Mouse (Mus musculus) midbrain, embryonic 13.5 days (tissue): ENCODE data around the gene Ucp2. TPM values are rescaled to one million over a fixed set of nuclear protein-coding genes. Genes with fewer than 3 reads are reported as not detected.
"Not testable (repeated sequence)": the region's sequence is repeated elsewhere in the genome, so short reads cannot be mapped to it uniquely, and the experiment has no call there.

ENCODE experiments used
- ATAC-seq: fragments of 200-750 bp; cut with Nextera tagmentation; 2 replicates; pipeline ENCODE4 v1.8.0; 2017; ENCODE audit warnings: mild to moderate bottlenecking, moderate TSS enrichment, moderate library complexity
- H3K27ac ChIP-seq: fragments of 300-500 bp; sonication (generic); 2 replicates; pipeline ENCODE4 v1.5.1; 2015; ENCODE audit warnings: inconsistent platforms, mild to moderate bottlenecking, moderate library complexity
- H3K27me3 ChIP-seq: fragments of 300-500 bp; sonication (generic); 2 replicates; pipeline ENCODE4 v1.6.1; 2015; ENCODE audit warnings: mild to moderate bottlenecking, inconsistent platforms
- H3K36me3 ChIP-seq: fragments of 300-500 bp; sonication (generic); 2 replicates; pipeline ENCODE4 v1.6.1; 2015; ENCODE audit warnings: mild to moderate bottlenecking, inconsistent platforms
- H3K4me1 ChIP-seq: fragments of 300-500 bp; sonication (generic); replicated peaks from 2 replicates; pipeline ENCODE4 v1.6.1; 2015; ENCODE audit warnings: inconsistent platforms
- H3K4me2 ChIP-seq: fragments of 300-500 bp; sonication (generic); replicated peaks from 2 replicates; pipeline ENCODE4 v1.6.1; 2015; ENCODE audit warnings: moderate library complexity, mild to moderate bottlenecking, inconsistent platforms
- H3K4me3 ChIP-seq: fragments of 300-500 bp; sonication (generic); replicated peaks from 2 replicates; pipeline ENCODE4 v1.5.1; 2015; ENCODE audit warnings: mild to moderate bottlenecking, inconsistent platforms
- H3K9ac ChIP-seq: fragments of 300-500 bp; sonication (generic); replicated peaks from 2 replicates; pipeline ENCODE4 v1.6.1; 2015; ENCODE audit warnings: mild to moderate bottlenecking, inconsistent platforms
- H3K9me3 ChIP-seq: fragments of 300-500 bp; sonication (generic); 2 replicates; pipeline ENCODE4 v1.6.1; 2016; ENCODE audit warnings: mild to moderate bottlenecking, inconsistent platforms
- WGBS: fragments of 180-500 bp; shearing (Covaris S2); methylation state at CpG from one replicate; pipeline ENCODE4 v1.1.7; 2015; 5-methylcytosine and 5-hydroxymethylcytosine counted together
- polyA plus RNA-seq: library from polyadenylated mRNA; unstranded; fragments of >200 nt; fragmentation: Nextera tagmentation; extraction: Ambion mirVana; gene quantifications from 2 replicates; pipeline ENCODE4 v1.2.1, GENCODE M21; 2015

Ucp2 gene
- polyA plus RNA-seq, 1 experiment from 2014 or later: 52.5 TPM

DNA sequence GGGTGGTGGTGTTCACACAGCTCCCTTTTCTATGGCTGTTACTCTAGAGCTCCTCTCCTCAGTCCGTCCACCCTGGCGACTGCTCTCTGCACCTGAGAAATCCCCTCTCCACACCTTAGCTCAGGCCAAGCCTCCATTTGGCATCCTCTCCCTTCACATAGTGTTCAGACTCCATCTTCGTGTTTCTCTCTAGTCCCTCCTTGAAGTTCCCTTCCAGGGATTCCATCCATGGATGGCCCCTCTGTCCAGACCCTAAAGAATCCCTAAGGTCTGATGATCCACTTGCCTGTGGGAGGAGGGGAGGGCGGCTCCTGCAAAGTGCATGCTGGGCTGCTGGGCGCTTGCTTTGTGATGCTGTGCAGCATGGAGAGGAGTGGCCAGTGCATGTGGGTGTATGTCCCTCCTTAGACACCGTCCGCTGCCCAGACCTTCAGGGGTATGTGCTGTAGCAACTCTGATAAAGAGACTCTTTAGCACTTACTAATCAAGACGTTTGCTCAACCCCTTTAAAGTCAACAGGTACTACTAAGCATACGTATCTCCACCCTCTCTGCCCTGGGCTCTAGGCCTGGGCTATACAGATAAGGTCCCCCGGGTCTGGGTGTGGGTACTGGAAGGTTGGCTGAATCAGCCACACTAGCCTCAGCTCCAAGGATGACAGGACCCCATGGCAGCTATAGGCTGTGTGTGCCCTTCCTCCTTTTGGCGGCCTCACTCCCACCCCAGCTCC lies 26.2 kb upstream of the Ucp2 start:
- ATAC-seq: no peak

DNA sequence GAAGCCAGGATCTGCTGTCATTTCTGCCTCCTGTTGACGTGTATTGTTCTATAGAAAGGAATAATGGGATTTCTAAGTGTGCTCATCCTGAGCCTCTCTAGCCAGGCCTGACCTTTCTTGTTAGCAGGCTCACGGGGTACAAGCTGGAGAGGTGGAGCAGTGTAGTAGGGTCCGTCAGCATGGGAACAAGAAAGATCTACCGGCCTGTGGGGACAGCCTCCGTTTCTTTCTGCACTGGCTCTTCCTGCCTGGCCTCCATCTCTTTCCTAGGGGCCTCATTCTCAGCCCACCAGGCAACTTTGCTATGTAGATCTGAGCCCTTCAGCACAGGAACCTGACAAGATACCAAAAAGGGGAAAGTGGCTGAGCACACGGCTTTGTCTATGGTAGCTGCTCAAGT lies 24.4 kb upstream of the Ucp2 start:
- ATAC-seq: no peak
- Histone ChIP-seq H3K4me3 (no peak overlapping the region), H3K27me3 (no peaks in the 10 kb centered on the region), H3K27ac (no peak overlapping the region), H3K9ac (no peak overlapping the region), H3K4me1 (no peaks in the 10 kb centered on the region), H3K36me3 (peaks cover 70% of the 10 kb centered on the region), H3K9me3 (no peaks in the 10 kb centered on the region), H3K4me2 (no peak overlapping the region)
- WGBS: 90% methylated on average over 6 of the region's 6 CpGs

More for the DNA sequence above, 26.2 kb upstream of the Ucp2 start:
- Histone ChIP-seq H3K4me3 (no peak overlapping the region), H3K4me1 (no peaks in the 10 kb centered on the region), H3K27ac (no peak overlapping the region), H3K27me3 (no peaks in the 10 kb centered on the region), H3K4me2 (no peak overlapping the region), H3K9me3 (no peaks in the 10 kb centered on the region), H3K9ac (no peak overlapping the region), H3K36me3 (peaks cover 85% of the 10 kb centered on the region)
- WGBS: 93% methylated on average over 11 of the region's 11 CpGs

GRCm38 (mm10) chr7:100469502-100469901 lies 23.6 kb upstream of the Ucp2 start:
- WGBS: 96% methylated on average over 1 of the region's 1 CpGs
- no peaks in the 10 kb centered on the region for H3K9me3 ChIP-seq
- no peak overlapping the region for H3K9ac ChIP-seq
- no peak overlapping the region for H3K4me2 ChIP-seq
- H3K27me3 ChIP-seq: no peaks in the 10 kb centered on the region
- no peak overlapping the region for H3K27ac ChIP-seq
- no peaks in the 10 kb centered on the region for H3K4me1 ChIP-seq
- ATAC-seq: no peak
- no peak overlapping the region for H3K4me3 ChIP-seq
- peaks cover 63% of the 10 kb centered on the region for H3K36me3 ChIP-seq

DNA sequence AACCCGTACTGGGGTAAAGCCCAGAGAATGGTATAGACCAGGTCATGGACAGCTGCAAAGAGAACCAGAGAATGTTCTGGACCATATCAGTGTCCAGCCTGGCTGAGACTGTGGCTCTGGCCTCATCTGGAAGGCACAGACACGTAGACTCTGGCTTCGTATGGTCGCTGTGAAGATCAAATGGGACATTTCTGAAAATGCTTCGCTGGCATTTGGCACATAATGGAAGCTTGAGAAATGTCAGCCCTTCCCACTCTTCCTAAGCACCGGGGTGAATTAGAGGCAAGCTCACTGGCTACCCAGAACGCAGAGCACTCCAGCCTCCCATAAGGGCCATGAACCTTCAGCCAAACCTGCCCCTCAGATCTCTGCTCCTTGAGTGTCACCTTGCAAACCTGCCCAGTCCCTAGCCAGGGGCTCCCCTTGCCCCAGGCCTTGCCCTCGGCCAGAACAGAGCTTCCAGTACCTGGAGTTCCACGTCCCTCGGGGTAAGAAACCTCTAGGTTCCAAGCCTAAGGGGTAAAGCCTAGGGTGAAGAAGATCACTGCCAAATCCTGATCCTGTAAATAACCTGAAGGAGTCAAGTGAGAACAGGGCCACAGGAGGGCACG lies 22.2 kb upstream of the Ucp2 start:
- no peaks in the 10 kb centered on the region for H3K4me1 ChIP-seq
- H3K9ac ChIP-seq: no peak overlapping the region
- ATAC-seq: no peak
- no peaks in the 10 kb centered on the region for H3K9me3 ChIP-seq
- WGBS: 91% methylated on average over 11 of the region's 11 CpGs
- H3K27ac ChIP-seq: no peak overlapping the region
- H3K4me2 ChIP-seq: no peak overlapping the region
- peaks cover 49% of the 10 kb centered on the region for H3K36me3 ChIP-seq
- H3K4me3 ChIP-seq: no peak overlapping the region
- no peaks in the 10 kb centered on the region for H3K27me3 ChIP-seq

DNA sequence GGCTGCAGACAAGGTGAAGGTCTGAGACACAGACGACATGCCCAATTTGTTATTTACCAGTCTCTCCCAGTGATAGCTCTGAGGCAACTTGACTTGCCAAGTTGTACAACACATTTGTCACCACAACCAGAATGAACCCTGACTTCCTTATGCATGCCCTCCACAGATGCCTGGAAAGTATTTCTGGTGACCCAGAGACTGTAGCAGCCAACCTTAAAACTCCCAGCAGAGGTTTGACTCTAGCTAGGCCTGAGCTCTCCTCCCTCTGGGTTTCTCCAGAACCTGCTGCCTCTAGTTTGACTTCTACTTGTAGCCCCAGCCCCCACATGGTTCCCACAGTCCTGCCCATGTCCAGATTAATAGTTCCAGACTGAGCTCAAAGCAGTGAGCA lies 21.7 kb upstream of the Ucp2 start:
- Histone ChIP-seq H3K4me1 (no peaks in the 10 kb centered on the region), H3K27me3 (no peaks in the 10 kb centered on the region), H3K9ac (no peak overlapping the region), H3K9me3 (no peaks in the 10 kb centered on the region), H3K36me3 (peaks cover 46% of the 10 kb centered on the region), H3K4me3 (no peak overlapping the region), H3K27ac (no peak overlapping the region), H3K4me2 (no peak overlapping the region)
- WGBS: 95% methylated on average over 1 of the region's 1 CpGs
- no peak for ATAC-seq

DNA sequence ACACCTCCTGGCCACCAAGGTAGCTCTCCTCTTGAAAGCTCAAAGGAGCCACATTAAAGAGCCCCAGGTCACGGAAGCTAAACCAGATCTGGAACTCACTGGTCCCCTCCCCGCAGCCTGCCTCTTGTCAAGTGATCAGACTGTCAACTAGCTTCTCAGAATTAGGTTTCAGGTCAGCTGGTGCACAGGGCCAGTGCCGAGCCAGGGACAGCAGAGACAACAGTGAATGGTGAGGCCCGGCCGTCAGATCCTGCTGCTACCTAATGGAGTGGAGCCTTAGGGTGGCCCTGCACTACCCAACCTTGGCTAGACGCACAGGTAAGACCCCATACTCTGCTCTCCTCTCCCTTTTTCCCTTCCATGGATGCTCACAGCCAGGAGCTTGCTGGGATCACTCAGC lies 20.4 kb upstream of the Ucp2 start, which contains the start of gene Ucp3:
Gene Ucp3, plus strand, starts transcription at position 214 of the 400 bp plus-strand sequence.
- H3K9ac ChIP-seq: no peak within 1 kb of the TSS
- H3K27ac ChIP-seq: no peak within 1 kb of the TSS
- ATAC-seq: no peak
- no peaks in the 10 kb centered on the region for H3K4me1 ChIP-seq
- 91% methylated on average over 6 of the region's 6 CpGs for WGBS
- H3K36me3 ChIP-seq: peaks cover 33% of the 10 kb centered on the region
- no peaks in the 10 kb centered on the region for H3K27me3 ChIP-seq
- H3K4me3 ChIP-seq: no peak within 1 kb of the TSS
- no peaks in the 10 kb centered on the region for H3K9me3 ChIP-seq
- H3K4me2 ChIP-seq: no peak within 1 kb of the TSS

DNA sequence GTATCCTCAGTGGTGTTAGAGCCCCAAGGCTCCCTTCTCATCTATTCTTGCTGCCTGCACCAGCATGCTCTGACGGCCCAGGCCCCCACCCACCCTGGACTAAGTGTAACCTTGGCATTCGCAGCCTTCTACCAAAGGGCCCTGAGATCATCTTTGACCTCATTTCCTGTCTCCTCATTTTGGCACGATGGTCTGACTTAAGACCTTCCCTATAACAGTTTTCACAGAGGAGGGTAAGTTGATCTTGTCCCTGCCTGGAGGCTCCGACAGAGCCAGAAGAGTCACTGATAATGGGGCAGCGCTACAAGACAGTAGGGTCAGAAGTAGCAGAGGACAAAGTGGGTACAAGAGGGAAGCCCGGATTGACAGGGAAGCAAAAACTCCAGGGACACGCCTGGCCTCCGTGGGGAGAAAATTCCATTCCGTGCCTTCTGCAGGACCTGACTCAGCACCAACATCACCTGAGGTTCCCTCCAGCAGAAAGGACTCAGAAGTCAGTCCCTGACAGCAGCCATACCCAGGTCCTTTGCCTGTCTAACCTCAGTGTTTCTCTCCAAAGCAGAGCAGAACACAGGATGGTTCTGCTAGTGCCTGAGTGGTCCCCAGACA lies 19.2 kb upstream of the Ucp2 start:
- H3K9me3 ChIP-seq: no peaks in the 10 kb centered on the region
- no peak overlapping the region for H3K27ac ChIP-seq
- no peak for ATAC-seq
- H3K36me3 ChIP-seq: peaks cover 21% of the 10 kb centered on the region
- no peaks in the 10 kb centered on the region for H3K4me1 ChIP-seq
- H3K4me3 ChIP-seq: no peak overlapping the region
- no peak overlapping the region for H3K4me2 ChIP-seq
- WGBS: 91% methylated on average over 9 of the region's 9 CpGs
- H3K27me3 ChIP-seq: no peaks in the 10 kb centered on the region
- no peak overlapping the region for H3K9ac ChIP-seq

GRCm38 (mm10) chr7:100474680-100475079 lies 18.5 kb upstream of the Ucp2 start:
- 60% methylated on average over 1 of the region's 1 CpGs for WGBS
- H3K9me3 ChIP-seq: no peaks in the 10 kb centered on the region
- H3K4me3 ChIP-seq: no peak overlapping the region
- H3K36me3 ChIP-seq: peaks cover 14% of the 10 kb centered on the region
- no peaks in the 10 kb centered on the region for H3K4me1 ChIP-seq
- H3K27ac ChIP-seq: no peak overlapping the region
- no peak for ATAC-seq
- no peaks in the 10 kb centered on the region for H3K27me3 ChIP-seq
- H3K4me2 ChIP-seq: no peak overlapping the region
- H3K9ac ChIP-seq: no peak overlapping the region

- Histone ChIP-seq H3K27me3 (no peaks in the 10 kb centered on the region), H3K9ac (no peak overlapping the region), H3K4me2 (no peak overlapping the region), H3K4me3 (no peak overlapping the region), H3K9me3 (no peaks in the 10 kb centered on the region), H3K36me3 (no peaks in the 10 kb centered on the region), H3K27ac (no peak overlapping the region), H3K4me1 (no peaks in the 10 kb centered on the region)
- WGBS: 83% methylated on average over 20 of the region's 20 CpGs
- no peak for ATAC-seq
These were observed 13.9 kb upstream of the Ucp2 start for GRCm38 (mm10) chr7:100479100-100479822.

DNA sequence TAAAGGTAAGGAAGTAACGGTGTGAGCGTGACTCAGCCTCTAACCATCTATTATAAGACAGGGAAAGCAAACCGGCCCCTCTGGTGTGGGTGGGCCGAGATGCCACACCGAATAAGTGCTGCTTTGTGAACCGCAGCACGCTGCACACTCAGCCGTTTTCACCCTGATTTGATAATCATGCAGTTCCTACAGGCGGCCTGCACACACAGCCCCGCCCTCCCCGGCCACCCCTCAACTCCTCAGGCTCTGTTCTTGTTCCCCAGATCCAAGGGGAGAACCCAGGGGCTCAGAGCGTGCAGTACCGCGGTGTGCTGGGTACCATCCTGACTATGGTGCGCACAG lies 13.3 kb upstream of the Ucp2 start:
- no peak overlapping the region for H3K9ac ChIP-seq
- ATAC-seq: no peak
- no peaks in the 10 kb centered on the region for H3K36me3 ChIP-seq
- H3K9me3 ChIP-seq: no peaks in the 10 kb centered on the region
- H3K4me3 ChIP-seq: no peak overlapping the region
- WGBS: 76% methylated on average over 15 of the region's 15 CpGs
- H3K27ac ChIP-seq: no peak overlapping the region
- H3K4me1 ChIP-seq: no peaks in the 10 kb centered on the region
- H3K4me2 ChIP-seq: no peak overlapping the region
- H3K27me3 ChIP-seq: no peaks in the 10 kb centered on the region

DNA sequence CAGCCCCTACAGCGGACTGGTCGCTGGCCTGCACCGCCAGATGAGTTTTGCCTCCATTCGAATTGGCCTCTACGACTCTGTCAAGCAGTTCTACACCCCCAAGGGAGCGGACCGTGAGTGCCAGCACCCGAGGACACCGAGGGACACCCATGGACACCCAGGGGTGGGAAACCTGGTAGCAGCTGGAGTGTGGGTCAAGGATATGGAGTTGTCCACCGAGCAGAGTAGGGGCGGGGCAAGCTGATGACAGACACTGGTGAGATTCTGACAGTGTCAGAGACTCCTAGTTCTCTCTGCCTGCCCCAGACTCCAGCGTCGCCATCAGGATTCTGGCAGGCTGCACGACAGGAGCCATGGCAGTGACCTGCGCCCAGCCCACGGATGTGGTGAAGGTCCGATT lies 13.0 kb upstream of the Ucp2 start:
- no peak for ATAC-seq
- H3K9me3 ChIP-seq: no peaks in the 10 kb centered on the region

DNA sequence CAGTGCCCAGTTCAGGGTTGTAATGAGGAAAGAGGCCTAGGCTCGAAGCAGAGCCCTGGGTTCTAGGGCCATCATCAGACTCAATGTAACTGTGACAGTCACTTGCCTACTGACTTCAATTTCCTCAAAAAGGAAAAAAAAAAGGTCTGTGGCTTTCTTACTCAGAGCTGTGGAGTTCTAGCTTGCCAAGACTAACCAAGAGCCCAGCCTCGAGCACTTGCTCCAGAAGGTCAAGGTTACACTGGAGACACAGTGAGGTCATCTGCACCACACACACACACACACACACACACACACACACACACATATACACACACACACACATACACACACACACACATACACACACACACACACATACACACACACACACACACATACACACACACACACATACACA lies 11.1 kb upstream of the Ucp2 start:
- not testable (repeated sequence) for H3K27me3 ChIP-seq, H3K9me3 ChIP-seq, ATAC-seq, H3K4me3 ChIP-seq, H3K36me3 ChIP-seq, H3K9ac ChIP-seq, H3K27ac ChIP-seq, H3K4me1 ChIP-seq, H3K4me2 ChIP-seq
- WGBS: 74% methylated on average over 2 of the region's 2 CpGs

More for the DNA sequence above, 13.0 kb upstream of the Ucp2 start:
- Histone ChIP-seq H3K27me3 (no peaks in the 10 kb centered on the region), H3K4me1 (no peaks in the 10 kb centered on the region), H3K9ac (no peak overlapping the region), H3K4me3 (no peak overlapping the region), H3K36me3 (no peaks in the 10 kb centered on the region), H3K4me2 (no peak overlapping the region), H3K27ac (no peak overlapping the region)
- WGBS: 88% methylated on average over 17 of the region's 17 CpGs
